ENCODE assay signal across 9 mouse cellular contexts in the genomic region with DNA sequence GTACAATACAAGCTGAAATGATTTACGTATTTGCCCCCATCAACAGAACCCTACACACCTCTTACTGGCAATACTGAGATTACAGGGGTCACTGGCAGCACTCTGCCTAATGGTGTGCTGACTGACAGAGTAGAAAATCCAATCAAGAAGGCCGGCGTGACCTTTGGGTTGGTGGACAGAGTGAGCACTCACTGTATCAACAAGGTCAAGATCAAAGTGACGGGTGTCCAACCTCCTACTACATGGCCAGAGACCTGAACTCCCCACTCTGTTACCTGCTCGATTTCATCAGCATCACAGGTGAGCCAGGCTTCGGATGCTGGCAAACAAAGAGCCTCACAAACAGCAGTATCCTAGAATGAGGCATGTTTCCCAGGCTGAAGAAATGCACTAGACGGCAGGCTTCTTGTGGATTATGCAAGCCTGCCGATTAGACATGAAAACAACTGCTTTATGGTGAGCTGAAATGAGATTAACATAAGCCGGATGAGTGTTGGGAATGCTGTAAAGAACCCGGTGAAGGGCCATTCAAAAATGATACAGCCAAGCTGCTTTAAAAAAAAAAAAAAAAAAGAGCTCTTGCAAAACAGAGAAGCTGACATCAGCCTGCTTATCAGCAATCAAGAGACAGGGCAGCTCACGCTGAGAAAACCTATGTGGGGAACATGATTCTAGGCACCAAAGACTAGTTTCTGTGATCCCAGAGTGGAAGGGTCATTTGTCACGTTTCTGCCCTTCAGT.
DNase-seq lines count a peak whose midpoint lies in the region; ATAC-seq and TF ChIP-seq lines count a peak whose summit lies in the region.
"Had no signal": no experiment of that assay in that cellular context is flagged by ENCODE, and none has a peak within 500 bp of the region (broad histone marks: within the 10 kb centered on the region; RNA-seq: fewer than 3 reads in every experiment).

No protein-coding gene starts in this region.

- in situ Hi-C loops in ES-E14 (cut with MboI; ENCODE audit: low sequenced_read_pairs in 2 of 2, unreplicated experiment in 2 of 2) = no loop called here

- H3K9me3 ChIP-seq in ES-E14 (ENCODE audit: control insufficient read depth, insufficient read depth, low read depth, low read length) = peaks cover 2% of the 10 kb centered on the region; the same call in 1 of the 2 replicates
- no peaks in the 10 kb centered on the region for H3K9me3 ChIP-seq in forebrain, embryonic 10.5 days
- H3K9me3 ChIP-seq: megakaryocyte, embryonic 14.5 days had no signal

- 0 out of 2 replicates have a peak, but pooled peaks have one; percentile 30 for ATAC-seq in megakaryocyte-erythroid progenitor cell, adult 5-6 weeks (replicated peaks; ENCODE audit: low FRiP score, low TSS enrichment, poor library complexity, severe bottlenecking)

- peaks cover 2 to 5% of the 10 kb centered on the region in 2 experiments; a peak in 2 of 4 replicates for H3K4me1 ChIP-seq in ES-E14 (ENCODE audit: control insufficient read depth in 2 of 2, insufficient read depth in 2 of 2, low read length in 2 of 2, poor library complexity in 1 of 2)
- H3K4me1 ChIP-seq in forebrain, embryonic 10.5 days = peaks cover 66% of the 10 kb centered on the region
- H3K4me1 ChIP-seq: megakaryocyte, embryonic 14.5 days had no signal

- 20% methylated on average over 12 of the region's 12 CpGs for WGBS in forebrain, embryonic 10.5 days

- no peak overlapping the region for H3K4me3 ChIP-seq in ES-E14 (ENCODE audit: insufficient read depth in 1 of 2, low read depth in 1 of 2, low read length in 2 of 2, poor library complexity in 1 of 2, severe bottlenecking in 1 of 2)
- peak overlapping the region; percentile 25 for H3K4me3 ChIP-seq in forebrain, embryonic 10.5 days
- H3K4me3 ChIP-seq: megakaryocyte, embryonic 14.5 days had no signal

- H3K9ac ChIP-seq in ES-E14 (ENCODE audit: insufficient read depth, low read depth, low read length, poor library complexity, severe bottlenecking) = no peak overlapping the region

- no peak overlapping the region for H3K27ac ChIP-seq in ES-E14 (ENCODE audit: insufficient read depth, low read depth, low read length, poor library complexity, severe bottlenecking)
- H3K27ac ChIP-seq in forebrain, embryonic 10.5 days = peak overlapping the region; percentile 86

- H3K36me3 ChIP-seq in ES-E14 (ENCODE audit: control insufficient read depth, insufficient read depth, low read length, poor library complexity, severe bottlenecking) = no peaks in the 10 kb centered on the region
- no peaks in the 10 kb centered on the region for H3K36me3 ChIP-seq in forebrain, embryonic 10.5 days (replicated peaks)

- H3K27me3 ChIP-seq in forebrain, embryonic 10.5 days (ENCODE audit: poor library complexity, severe bottlenecking) = peaks cover 37% of the 10 kb centered on the region
- H3K27me3 ChIP-seq: megakaryocyte, embryonic 14.5 days had no signal

- peak; percentile 39 for DNase-seq in adrenal gland, adult 8-10 months
- no peak for DNase-seq in adrenal gland, postnatal 25 days
- DNase-seq in ES-E14 (ENCODE audit: low read depth, low spot score) = no peak
- peak; percentile 58 for DNase-seq in forebrain, embryonic 10.5 days (ENCODE audit: extremely low spot score, low spot score)
- DNase-seq in layer of hippocampus, postnatal 36 days = no peak
- DNase-seq in ovary, postnatal 36 days (ENCODE audit: low spot score) = no peak
- DNase-seq in spleen, postnatal 10 days (ENCODE audit: low spot score in 2 of 2) = no peak

TF ChIP-seq in ES-E14, 5 proteins besides CTCF, POLR2A, EP300 and RAD21:
- TF ChIP-seq ZNF384 (IDR thresholded peaks at IDR 0.05; ENCODE audit: low read depth, low read length) = 0 out of 2 replicates have a peak, but pooled peaks have one; percentile 38
- no peak for TF ChIP-seq ZC3H11A (IDR thresholded peaks at IDR 0.05; ENCODE audit: borderline replicate concordance, low read depth, low read length)

Comparison
In these comparisons a context has a peak if more than half of its experiments do, and no peak if none do; other contexts are left out.
1. DNase-seq: peak in adrenal gland, adult 8-10 months (single experiment) and forebrain, embryonic 10.5 days (single experiment); none in adrenal gland, postnatal 25 days (single experiment), ES-E14 (single experiment), layer of hippocampus, postnatal 36 days (0 of 2), ovary, postnatal 36 days (single experiment) and spleen, postnatal 10 days (0 of 2).